Mouse (Mus musculus): ENCODE data around the gene Anp32a. TPM values are rescaled to one million over a fixed set of nuclear protein-coding genes. Genes with fewer than 3 reads are reported as not detected.
A peak's percentile ranks its signal among the peaks of the same experiment; 100 is the strongest.

The Anp32a gene
- total and polyA plus RNA-seq, 3 experiments = 182 to 516 (median 362) TPM

DNA sequence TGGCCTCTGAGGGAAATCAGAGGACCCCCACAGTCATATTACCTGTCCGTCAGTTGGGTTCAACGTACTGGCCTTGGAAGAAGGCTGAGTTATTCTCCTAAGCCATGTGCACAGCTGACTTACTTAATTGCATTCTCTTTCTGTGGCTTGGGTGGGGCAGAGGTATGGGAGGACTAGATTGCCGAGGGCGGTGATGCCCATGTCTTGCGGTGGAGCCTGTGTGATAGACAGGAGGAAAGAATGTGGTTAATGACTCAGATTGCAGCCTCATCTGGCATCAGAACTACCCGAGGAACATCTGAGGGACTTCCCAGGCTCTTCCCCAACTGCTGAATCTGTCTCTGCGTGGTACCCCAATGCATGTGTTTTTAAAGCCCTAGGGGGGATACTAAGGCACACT, 12.7 kb downstream of the Anp32a start (continued):
- TF ChIP-seq SIN3A (IDR thresholded peaks at IDR 0.05; ENCODE audit: low read length) (peak; percentile 83), ZKSCAN1 (IDR thresholded peaks at IDR 0.05; ENCODE audit: low read depth, low read length) (no peak), EP300 (IDR thresholded peaks at IDR 0.05; ENCODE audit: low read depth in 1 of 2, low read length in 2 of 2) (peak; percentile 86 to 94), TAL1 (IDR thresholded peaks at IDR 0.05; ENCODE audit: low read length) (peak; percentile 94), MYC (IDR thresholded peaks at IDR 0.05; ENCODE audit: low read depth, low read length) (peak; percentile 78), MAZ (IDR thresholded peaks at IDR 0.05; ENCODE audit: low read depth, low read length) (no peak), JUND (IDR thresholded peaks at IDR 0.05; ENCODE audit: low read depth, low read length) (peak; percentile 67; the same call in 1 of the 2 replicates), GABPA (IDR thresholded peaks at IDR 0.05; ENCODE audit: low read depth, low read length) (no peak), NRF1 (IDR thresholded peaks at IDR 0.05; ENCODE audit: insufficient read depth, low read depth, low read length, poor library complexity, severe bottlenecking) (no peak)

DNA sequence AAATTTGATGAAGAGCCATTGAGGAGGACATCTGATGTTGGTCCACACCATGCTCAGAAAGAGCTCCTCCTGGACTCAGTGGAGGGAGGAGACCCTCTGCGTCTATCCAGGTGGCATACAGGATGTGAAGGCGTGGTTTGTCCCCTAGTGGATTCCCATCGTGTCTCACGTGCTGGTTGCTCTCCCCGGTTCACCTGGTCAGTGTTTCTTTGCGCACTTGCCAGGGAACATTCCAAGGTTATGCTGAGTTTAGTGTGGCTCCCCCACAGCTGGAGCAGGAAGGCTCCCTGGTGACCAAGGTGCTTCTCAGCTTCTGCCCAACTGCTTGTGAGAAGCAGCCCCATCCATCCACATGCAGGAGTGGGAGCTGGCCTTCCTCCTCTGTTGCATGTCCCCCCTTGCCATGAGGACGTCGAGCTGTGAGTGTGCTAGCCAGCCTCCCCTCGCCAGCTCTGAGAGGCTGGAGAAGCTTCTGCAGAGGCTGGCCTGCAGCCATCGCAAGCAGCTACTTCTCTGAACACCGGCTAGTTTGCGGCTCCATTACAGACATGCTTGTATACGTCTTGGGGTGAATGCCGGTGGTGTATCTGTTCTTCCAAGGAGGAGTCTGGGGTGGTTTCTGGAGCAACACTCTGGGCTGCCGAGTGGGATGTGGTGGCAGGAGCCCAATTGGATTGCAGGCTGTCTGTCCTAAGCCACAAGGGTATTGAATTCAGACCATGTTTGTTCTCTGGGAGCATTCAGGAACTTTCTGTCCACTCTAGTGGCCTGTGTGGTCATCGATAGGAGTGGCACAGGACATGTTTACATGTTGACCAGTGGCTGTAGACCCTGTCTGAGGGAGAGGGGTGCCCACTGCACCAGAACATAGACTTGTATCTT, 14.0 kb downstream of the Anp32a start:
- Histone ChIP-seq H3K27me3 (ENCODE audit: control insufficient read depth in 1 of 2, insufficient read depth in 2 of 2, low read length in 2 of 2) (no peaks in the 10 kb centered on the region), H3K36me3 (ENCODE audit: control insufficient read depth in 1 of 2, insufficient read depth in 2 of 2, low read length in 2 of 2) (peaks cover 8 to 25% of the 10 kb centered on the region in 2 experiments), H3K4me1 (ENCODE audit: control insufficient read depth in 1 of 2, insufficient read depth in 2 of 2, low read length in 2 of 2) (peaks cover 0 to 18% of the 10 kb centered on the region in 2 experiments; a peak in 2 of 4 replicates), H3K27ac (ENCODE audit: control insufficient read depth, low read depth, low read length) (no peak overlapping the region), H3K9me3 (replicated peaks; ENCODE audit: insufficient read depth, low read length) (no peaks in the 10 kb centered on the region), H3K79me2 (ENCODE audit: control insufficient read depth, insufficient read depth, low read length, poor library complexity) (peaks cover 44% of the 10 kb centered on the region), H3K4me3 (ENCODE audit: control insufficient read depth in 1 of 2, insufficient read depth in 1 of 2, low read depth in 2 of 2, low read length in 2 of 2) (no peak overlapping the region), H3K9ac (ENCODE audit: control insufficient read depth, low read depth, low read length, poor library complexity, severe bottlenecking) (no peak overlapping the region)
- no peak for DNase-seq (ENCODE audit: low read depth, low spot score)
- no peak for TF ChIP-seq CHD2 (IDR thresholded peaks at IDR 0.05; ENCODE audit: low read length)
- TF ChIP-seq MAFK (IDR thresholded peaks at IDR 0.05; ENCODE audit: borderline replicate concordance, low read depth, low read length) = no peak
- TF ChIP-seq MYC (IDR thresholded peaks at IDR 0.05; ENCODE audit: low read depth, low read length) = no peak
- TF ChIP-seq GATA1 (IDR thresholded peaks at IDR 0.05; ENCODE audit: low read depth, low read length) = no peak
- TF ChIP-seq UBTF (IDR thresholded peaks at IDR 0.05; ENCODE audit: borderline replicate concordance, insufficient read depth, low read depth, low read length) = no peak
- no peak for TF ChIP-seq SIN3A (IDR thresholded peaks at IDR 0.05; ENCODE audit: low read length)
- no peak for TF ChIP-seq POLR2AphosphoS5 (IDR thresholded peaks at IDR 0.05; ENCODE audit: borderline replicate concordance, low read depth, low read length)
- TF ChIP-seq NRF1 (IDR thresholded peaks at IDR 0.05; ENCODE audit: insufficient read depth, low read depth, low read length, poor library complexity, severe bottlenecking) = no peak
- TF ChIP-seq ZC3H11A (IDR thresholded peaks at IDR 0.05; ENCODE audit: low read depth, low read length) = no peak
- no peak for TF ChIP-seq ZKSCAN1 (IDR thresholded peaks at IDR 0.05; ENCODE audit: low read depth, low read length)
- TF ChIP-seq TBP (IDR thresholded peaks at IDR 0.05; ENCODE audit: low read depth, low read length) = no peak
- TF ChIP-seq SMC3 (IDR thresholded peaks at IDR 0.05; ENCODE audit: low read depth, low read length) = no peak

Measured in MEL (cell line).